Mouse (Mus musculus) embryonic fibroblast, embryonic 13.5 days (primary cell): ENCODE measurements around the gene Alpk1.

Source experiments
- CTCF ChIP-seq: IDR thresholded peaks from 2 replicates; pipeline ENCODE4 v1.5.1; 2011; ENCODE audit warnings: mild to moderate bottlenecking, control low read depth, low read length, moderate library complexity, borderline replicate concordance; ENCODE audit not compliant: insufficient read depth
- POLR2A ChIP-seq: IDR thresholded peaks from 2 replicates; pipeline ENCODE4 v1.6.1; 2011; ENCODE audit warnings: low read depth, mild to moderate bottlenecking, control low read depth, low read length, moderate library complexity

DNA sequence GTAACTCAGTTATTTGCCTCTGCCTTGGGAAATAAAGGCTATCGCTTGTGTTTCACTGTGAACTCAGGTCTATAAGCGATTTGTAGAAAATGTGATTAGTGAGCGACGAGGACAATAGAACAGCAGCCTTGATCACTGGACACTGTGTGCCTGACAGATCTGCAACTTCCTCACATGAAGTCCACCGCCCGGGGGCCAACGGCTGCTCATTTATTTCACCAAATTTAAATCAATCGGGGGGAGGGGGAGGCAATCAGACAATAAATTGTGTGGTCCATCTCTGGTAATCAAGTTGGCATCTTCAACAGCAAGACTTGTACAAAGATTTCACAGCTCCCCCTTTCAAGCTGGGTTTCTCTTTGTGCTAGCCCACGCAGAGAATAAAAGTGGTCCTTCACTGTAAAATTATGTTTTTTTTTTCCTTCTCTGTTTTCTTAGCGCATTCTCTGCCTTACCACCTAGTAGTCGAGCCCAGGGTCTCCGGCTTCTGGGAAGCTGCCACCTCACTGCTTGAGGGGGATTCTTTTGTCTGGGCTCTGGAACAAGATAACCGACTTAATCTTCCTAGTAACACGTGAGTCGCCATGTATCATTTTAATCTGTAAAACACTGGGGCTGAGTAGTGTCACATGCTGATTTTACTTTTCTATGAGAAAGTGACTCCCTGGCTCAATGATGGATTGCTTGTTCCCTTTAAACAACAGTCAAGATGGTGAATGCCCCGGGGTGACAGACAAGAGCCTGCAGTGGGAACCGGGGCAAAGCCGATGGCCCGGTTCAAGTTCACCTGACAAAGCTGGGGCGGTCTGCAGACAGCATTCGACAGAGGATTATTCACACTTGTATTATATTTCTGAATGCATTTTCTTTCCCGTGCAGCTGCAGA lies 118.4 kb downstream of the Alpk1 start:
- no peak for TF ChIP-seq CTCF
- no peak for TF ChIP-seq POLR2A
